Mouse (Mus musculus) forebrain, embryonic 12.5 days (tissue): ENCODE measurements around the gene Stat4. TPM values are rescaled to one million over a fixed set of nuclear protein-coding genes. Genes with fewer than 3 reads are reported as not detected.

Experiments used
- ATAC-seq: fragments of 200-750 bp; cut with Nextera tagmentation; 2 replicates; pipeline ENCODE4 v1.8.0; 2017; ENCODE audit warnings: moderate TSS enrichment; ENCODE audit not compliant: low FRiP score
- H3K27ac ChIP-seq: fragments of 300-500 bp; sonication (generic); 2 replicates; pipeline ENCODE4 v1.5.1; 2016; ENCODE audit warnings: mild to moderate bottlenecking
- H3K27me3 ChIP-seq: fragments of 300-500 bp; sonication (generic); 2 replicates; pipeline ENCODE4 v1.6.1; 2016; ENCODE audit warnings: mild to moderate bottlenecking
- H3K36me3 ChIP-seq: fragments of 300-500 bp; sonication (generic); replicated peaks from 2 replicates; pipeline ENCODE4 v1.6.1; 2016; ENCODE audit warnings: mild to moderate bottlenecking
- H3K4me1 ChIP-seq: fragments of 300-500 bp; sonication (generic); 2 replicates; pipeline ENCODE4 v1.6.1; 2016
- H3K4me2 ChIP-seq: fragments of 300-500 bp; sonication (generic); 2 replicates; pipeline ENCODE4 v1.6.1; 2016; ENCODE audit warnings: mild to moderate bottlenecking, moderate library complexity
- H3K4me3 ChIP-seq: fragments of 300-500 bp; sonication (generic); replicated peaks from 2 replicates; pipeline ENCODE4 v1.5.1; 2016; ENCODE audit warnings: mild to moderate bottlenecking
- H3K9ac ChIP-seq: fragments of 300-500 bp; sonication (generic); 2 replicates; pipeline ENCODE4 v1.6.1; 2016; ENCODE audit warnings: mild to moderate bottlenecking
- H3K9me3 ChIP-seq: fragments of 300-500 bp; sonication (generic); 2 replicates; pipeline ENCODE4 v1.6.1; 2016
- WGBS: fragments of 180-500 bp; shearing (Covaris S2); methylation state at CpG from one replicate; pipeline ENCODE4 v1.1.7; 2016; 5-methylcytosine and 5-hydroxymethylcytosine counted together
- polyA plus RNA-seq: library from polyadenylated mRNA; unstranded; fragments of >200 nt; fragmentation: Nextera tagmentation; extraction: Ambion mirVana; gene quantifications from 2 replicates; pipeline ENCODE4 v1.2.1, GENCODE M21; 2016

Gene Stat4
- polyA plus RNA-seq, 1 experiment from 2014 or later: 7.0 TPM

DNA sequence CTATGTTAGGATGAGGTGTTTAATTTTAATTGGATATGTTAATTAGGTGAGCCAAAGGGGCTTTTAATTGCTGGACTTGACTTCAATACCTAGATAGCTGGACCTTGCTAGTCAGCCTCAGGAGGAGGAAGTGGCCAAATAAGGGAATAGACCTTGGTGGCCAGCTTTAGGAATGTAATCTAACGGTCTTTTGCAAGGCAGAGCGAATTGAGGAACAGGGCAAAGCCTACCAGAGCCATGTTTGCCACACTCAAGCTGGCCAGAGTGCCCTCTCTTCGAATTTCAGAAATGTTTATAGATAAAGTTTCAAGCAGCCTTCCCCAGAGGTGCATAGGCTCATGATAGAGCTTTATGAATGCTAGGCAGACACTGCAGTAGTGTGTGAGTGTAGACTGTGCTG is 154.5 kb downstream of the Stat4 start:
- Histone ChIP-seq H3K27me3 (no peaks in the 10 kb centered on the region), H3K4me1 (no peaks in the 10 kb centered on the region), H3K4me2 (no peak overlapping the region), H3K27ac (no peak overlapping the region), H3K4me3 (no peak overlapping the region), H3K36me3 (peaks cover 9% of the 10 kb centered on the region; the same call in 1 of the 2 replicates), H3K9me3 (no peaks in the 10 kb centered on the region), H3K9ac (no peak overlapping the region)
- ATAC-seq: no peak
- WGBS: 77% methylated on average over 3 of the region's 3 CpGs

GRCm38 (mm10) chr1:52142117-52142516 is 155.2 kb downstream of the Stat4 start:
- Histone ChIP-seq H3K9ac (no peak overlapping the region), H3K36me3 (peaks cover 9% of the 10 kb centered on the region; the same call in 1 of the 2 replicates), H3K4me3 (no peak overlapping the region), H3K27me3 (no peaks in the 10 kb centered on the region), H3K9me3 (no peaks in the 10 kb centered on the region), H3K27ac (no peak overlapping the region), H3K4me1 (peaks cover 3% of the 10 kb centered on the region; the same call in 1 of the 2 replicates), H3K4me2 (no peak overlapping the region)
- 84% methylated on average over 4 of the region's 4 CpGs for WGBS
- ATAC-seq: no peak

- Histone ChIP-seq H3K4me3 (no peak overlapping the region), H3K36me3 (peaks cover 9% of the 10 kb centered on the region; the same call in 1 of the 2 replicates), H3K9ac (no peak overlapping the region), H3K9me3 (no peaks in the 10 kb centered on the region), H3K4me2 (no peak overlapping the region), H3K27ac (no peak overlapping the region), H3K4me1 (peaks cover 3% of the 10 kb centered on the region; the same call in 1 of the 2 replicates), H3K27me3 (no peaks in the 10 kb centered on the region)
- 89% methylated on average over 4 of the region's 4 CpGs for WGBS
- ATAC-seq: no peak
Observed at GRCm38 (mm10) chr1:52143191-52143590, 156.2 kb downstream of the Stat4 start.

- whole genome bisulfite sequencing: 92% methylated on average over 7 of the region's 7 CpGs
- Histone ChIP-seq H3K4me3 (no peak overlapping the region), H3K4me2 (no peak overlapping the region), H3K4me1 (peaks cover 3% of the 10 kb centered on the region; the same call in 1 of the 2 replicates), H3K36me3 (0 out of 2 replicates have a peak, but pooled peaks cover 9% of the 10 kb centered on the region), H3K27ac (no peak overlapping the region), H3K27me3 (no peaks in the 10 kb centered on the region), H3K9me3 (no peaks in the 10 kb centered on the region), H3K9ac (no peak overlapping the region)
- ATAC-seq: no peak
Observed at GRCm38 (mm10) chr1:52143596-52144156, 156.7 kb downstream of the Stat4 start.

DNA sequence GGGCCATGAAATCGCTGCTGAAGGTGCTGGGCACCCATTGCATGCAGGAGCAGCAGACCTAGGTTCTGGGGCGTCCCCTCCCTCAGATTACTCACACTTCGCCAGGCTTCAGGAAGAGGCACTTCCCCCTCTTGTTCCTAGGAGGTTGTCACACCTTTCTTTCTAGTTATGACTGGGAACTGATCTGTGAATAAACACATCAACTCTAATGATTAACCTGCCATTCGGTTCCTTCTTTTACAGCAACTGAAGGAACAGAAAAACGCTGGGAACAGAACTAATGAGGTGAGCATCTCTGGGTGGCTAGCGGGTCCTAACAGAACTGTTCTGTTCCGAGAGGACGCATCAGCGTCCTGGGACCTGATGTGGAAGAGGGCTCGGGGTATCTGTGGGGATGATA is 158.0 kb downstream of the Stat4 start:
- Histone ChIP-seq H3K4me1 (peaks cover 3% of the 10 kb centered on the region), H3K27me3 (no peaks in the 10 kb centered on the region), H3K4me3 (no peak overlapping the region), H3K9ac (no peak overlapping the region), H3K27ac (no peak overlapping the region), H3K36me3 (0 out of 2 replicates have a peak, but pooled peaks cover 4% of the 10 kb centered on the region), H3K4me2 (no peak overlapping the region), H3K9me3 (no peaks in the 10 kb centered on the region)
- ATAC-seq: no peak
- WGBS: 82% methylated on average over 10 of the region's 10 CpGs

DNA sequence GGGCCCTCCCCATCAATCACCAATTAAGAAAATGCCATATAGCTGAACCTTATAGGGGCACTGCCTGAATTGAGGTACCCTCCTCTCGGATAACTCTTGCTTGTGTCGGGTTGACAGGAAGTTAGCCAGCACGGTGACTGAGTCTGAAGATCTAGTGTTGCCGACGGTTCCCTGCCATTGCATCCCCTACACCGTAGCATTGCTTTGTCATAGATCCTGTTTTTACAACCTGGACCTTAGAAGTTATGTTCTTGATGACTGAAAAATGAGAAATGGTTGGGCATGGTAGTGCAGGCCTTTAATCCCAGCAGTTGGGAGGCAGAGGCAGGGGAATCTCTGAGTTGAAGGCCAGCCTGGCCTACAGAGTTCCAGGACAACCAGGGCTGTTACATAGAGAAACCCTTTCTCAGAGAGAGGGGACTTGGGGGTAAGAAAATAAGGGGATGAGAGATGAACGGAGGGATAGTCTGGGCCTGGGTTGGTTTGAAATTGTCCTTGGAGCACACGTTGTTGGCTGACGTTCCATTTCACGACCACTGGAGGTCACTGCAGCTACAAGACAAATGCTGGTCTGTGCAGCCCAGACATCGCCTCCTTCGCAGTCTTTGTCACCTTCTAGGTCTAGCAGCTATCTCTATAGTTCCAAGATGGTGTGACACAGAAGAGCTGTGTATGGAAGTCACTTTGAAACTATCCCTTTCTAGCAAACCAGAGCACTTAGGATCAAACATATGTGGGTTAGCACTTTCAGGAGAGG is 159.4 kb downstream of the Stat4 start:
- peak; percentile 83 for ATAC-seq
- H3K36me3 ChIP-seq: 0 out of 2 replicates have a peak, but pooled peaks cover 4% of the 10 kb centered on the region
- peaks cover 8% of the 10 kb centered on the region for H3K4me1 ChIP-seq
- 55% methylated on average over 12 of the region's 12 CpGs for WGBS
- no peaks in the 10 kb centered on the region for H3K27me3 ChIP-seq
- H3K9me3 ChIP-seq: no peaks in the 10 kb centered on the region
- H3K4me2 ChIP-seq: no peak overlapping the region
- no peak overlapping the region for H3K27ac ChIP-seq
- H3K4me3 ChIP-seq: no peak overlapping the region
- no peak overlapping the region for H3K9ac ChIP-seq

DNA sequence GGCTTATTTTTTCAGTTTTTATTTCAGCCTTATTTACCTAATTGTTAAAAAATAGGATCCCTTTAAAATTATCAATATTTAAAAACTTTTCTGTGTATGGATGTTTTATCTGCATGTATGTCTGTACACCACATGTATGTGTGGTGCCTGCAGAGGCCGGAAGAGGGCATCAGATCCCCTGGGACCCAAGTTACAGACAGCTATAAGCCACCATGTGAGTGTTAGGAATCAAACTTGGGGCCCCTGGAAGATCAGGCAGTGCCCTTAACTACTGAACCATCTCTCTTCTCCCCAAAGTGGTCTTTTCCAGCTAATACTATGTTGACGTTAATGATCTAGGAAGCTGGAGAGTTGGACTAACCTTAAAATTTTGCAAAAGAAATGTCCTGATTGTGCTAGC is 160.5 kb downstream of the Stat4 start:
- Histone ChIP-seq H3K27me3 (no peaks in the 10 kb centered on the region), H3K4me3 (no peak overlapping the region), H3K4me1 (peaks cover 8% of the 10 kb centered on the region), H3K9ac (no peak overlapping the region), H3K4me2 (no peak overlapping the region), H3K27ac (no peak overlapping the region), H3K36me3 (0 out of 2 replicates have a peak, but pooled peaks cover 4% of the 10 kb centered on the region), H3K9me3 (no peaks in the 10 kb centered on the region)
- WGBS: 91% methylated on average over 2 of the region's 2 CpGs
- no peak for ATAC-seq

- Histone ChIP-seq H3K4me2 (no peak overlapping the region), H3K9me3 (no peaks in the 10 kb centered on the region), H3K4me1 (peaks cover 8% of the 10 kb centered on the region), H3K27ac (no peak overlapping the region), H3K36me3 (0 out of 2 replicates have a peak, but pooled peaks cover 4% of the 10 kb centered on the region), H3K9ac (no peak overlapping the region), H3K27me3 (no peaks in the 10 kb centered on the region), H3K4me3 (no peak overlapping the region)
- ATAC-seq: no peak
- WGBS: 79% methylated on average over 7 of the region's 7 CpGs
Observed at GRCm38 (mm10) chr1:52148178-52148577, 161.2 kb downstream of the Stat4 start.

GRCm38 (mm10) chr1:52148696-52149095 is 161.7 kb downstream of the Stat4 start:
- 80% methylated on average over 7 of the region's 7 CpGs for WGBS
- H3K9me3 ChIP-seq: no peaks in the 10 kb centered on the region
- H3K4me2 ChIP-seq: no peak overlapping the region
- no peak overlapping the region for H3K9ac ChIP-seq
- no peak overlapping the region for H3K27ac ChIP-seq
- no peaks in the 10 kb centered on the region for H3K27me3 ChIP-seq
- H3K36me3 ChIP-seq: 0 out of 2 replicates have a peak, but pooled peaks cover 4% of the 10 kb centered on the region
- no peak for ATAC-seq
- H3K4me3 ChIP-seq: no peak overlapping the region
- H3K4me1 ChIP-seq: peaks cover 8% of the 10 kb centered on the region

GRCm38 (mm10) chr1:52149934-52150346 is 163.0 kb downstream of the Stat4 start:
- H3K4me3 ChIP-seq: no peak overlapping the region
- H3K36me3 ChIP-seq: no peaks in the 10 kb centered on the region
- peaks cover 8% of the 10 kb centered on the region for H3K4me1 ChIP-seq
- H3K27ac ChIP-seq: no peak overlapping the region
- no peak for ATAC-seq
- H3K9me3 ChIP-seq: no peaks in the 10 kb centered on the region
- WGBS: 65% methylated on average over 9 of the region's 9 CpGs
- H3K27me3 ChIP-seq: no peaks in the 10 kb centered on the region
- H3K4me2 ChIP-seq: no peak overlapping the region
- no peak overlapping the region for H3K9ac ChIP-seq

GRCm38 (mm10) chr1:52150676-52151075 is 163.7 kb downstream of the Stat4 start:
- Histone ChIP-seq H3K4me3 (no peak overlapping the region), H3K4me1 (peaks cover 8% of the 10 kb centered on the region), H3K36me3 (no peaks in the 10 kb centered on the region), H3K9me3 (no peaks in the 10 kb centered on the region), H3K27me3 (no peaks in the 10 kb centered on the region), H3K9ac (no peak overlapping the region), H3K4me2 (no peak overlapping the region), H3K27ac (peak overlapping the region; percentile 36; the same call in 1 of the 2 replicates)
- ATAC-seq: no peak
- WGBS: 64% methylated on average over 11 of the region's 11 CpGs

GRCm38 (mm10) chr1:52151166-52151565 is 164.2 kb downstream of the Stat4 start:
- 90% methylated on average over 5 of the region's 5 CpGs for WGBS
- Histone ChIP-seq H3K27me3 (no peaks in the 10 kb centered on the region), H3K27ac (no peak overlapping the region), H3K36me3 (no peaks in the 10 kb centered on the region), H3K4me3 (no peak overlapping the region), H3K4me2 (no peak overlapping the region), H3K9ac (no peak overlapping the region), H3K9me3 (no peaks in the 10 kb centered on the region), H3K4me1 (peaks cover 8% of the 10 kb centered on the region)
- no peak for ATAC-seq
